Mouse (Mus musculus) forebrain, embryonic 14.5 days (tissue): ENCODE measurements around the gene Slc39a12. TPM values are rescaled to one million over a fixed set of nuclear protein-coding genes. Genes with fewer than 3 reads are reported as not detected.

ENCODE experiments used
- ATAC-seq: fragments of 200-750 bp; cut with Nextera tagmentation; 2 replicates; pipeline ENCODE4 v1.8.0; 2017; ENCODE audit warnings: mild to moderate bottlenecking, moderate library complexity
- DNase-seq: peaks from one replicate; pipeline ENCODE4 v3.0.0-alpha.2; 2015; ENCODE audit warnings: low spot score
- H3K27ac ChIP-seq: fragments of 300-500 bp; sonication (generic); 2 replicates; pipeline ENCODE4 v1.5.1; 2014; ENCODE audit warnings: low read depth, mild to moderate bottlenecking, control low read depth, low read length, moderate library complexity
- H3K27me3 ChIP-seq: fragments of 300-500 bp; sonication (generic); replicated peaks from 2 replicates; pipeline ENCODE4 v1.6.1; 2014; ENCODE audit warnings: low read length, control low read depth, mixed read lengths; ENCODE audit not compliant: control insufficient read depth, insufficient read depth
- H3K36me3 ChIP-seq: fragments of 300-500 bp; sonication (generic); 2 replicates; pipeline ENCODE4 v1.6.1; 2014; ENCODE audit warnings: low read length, control low read depth; ENCODE audit not compliant: control insufficient read depth, insufficient read depth
- H3K4me1 ChIP-seq: fragments of 300-500 bp; sonication (generic); 2 replicates; pipeline ENCODE4 v1.6.1; 2014; ENCODE audit warnings: antibody characterized with exemption, low read length, control low read depth; ENCODE audit not compliant: control insufficient read depth, insufficient read depth
- H3K4me2 ChIP-seq: fragments of 300-500 bp; sonication (generic); 2 replicates; pipeline ENCODE4 v1.6.1; 2014; ENCODE audit warnings: mild to moderate bottlenecking, control low read depth, low read length
- H3K4me3 ChIP-seq: fragments of 300-500 bp; sonication (generic); 2 replicates; pipeline ENCODE4 v1.5.1; 2014; ENCODE audit warnings: low read depth, low read length, control low read depth
- H3K9ac ChIP-seq: fragments of 300-500 bp; sonication (generic); 2 replicates; pipeline ENCODE4 v1.6.1; 2014; ENCODE audit warnings: mild to moderate bottlenecking, low read length, control low read depth, moderate library complexity
- H3K9me3 ChIP-seq: fragments of 300-500 bp; sonication (generic); replicated peaks from 2 replicates; pipeline ENCODE4 v1.6.1; 2016; ENCODE audit warnings: low read length, control low read depth, mixed read lengths; ENCODE audit not compliant: control insufficient read depth
- WGBS: fragments of 180-500 bp; shearing (Covaris S2); extraction: QIAGEN DNeasy Blood & Tissue Kit; methylation state at CpG from one replicate; pipeline ENCODE4 v1.1.7; 2014; 5-methylcytosine and 5-hydroxymethylcytosine counted together
- polyA plus RNA-seq: library from polyadenylated mRNA; unstranded; fragments of >200 nt; fragmentation: Nextera tagmentation; extraction: Ambion mirVana; gene quantifications from 2 replicates; pipeline ENCODE4 v1.2.1, GENCODE M21; 2014

Slc39a12 gene
- polyA plus RNA-seq, 1 experiment from 2014 or later, result 1.2 TPM

DNA sequence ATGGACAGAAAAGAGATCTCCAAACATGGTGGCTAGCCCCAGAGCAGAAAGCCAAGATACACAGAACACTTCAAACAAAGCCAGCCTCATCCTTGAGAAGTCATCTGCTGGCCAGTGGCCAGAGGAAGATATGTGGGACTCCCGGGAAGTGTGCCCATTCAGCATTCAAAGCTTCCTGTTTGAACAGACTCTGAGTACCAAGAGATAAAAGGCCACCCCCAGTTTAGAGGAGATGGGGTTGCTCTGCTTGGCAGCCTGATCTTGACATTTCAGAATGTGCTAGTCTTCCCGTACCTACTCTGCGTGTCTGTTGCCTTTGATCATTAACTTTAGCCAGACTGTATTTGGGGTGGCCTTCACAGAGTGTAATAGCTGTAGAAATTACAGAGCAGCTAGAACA is 155.2 kb downstream of the Slc39a12 start:
- DNase-seq, result peak; percentile 7
- H3K9me3 ChIP-seq, result no peaks in the 10 kb centered on the region

DNA sequence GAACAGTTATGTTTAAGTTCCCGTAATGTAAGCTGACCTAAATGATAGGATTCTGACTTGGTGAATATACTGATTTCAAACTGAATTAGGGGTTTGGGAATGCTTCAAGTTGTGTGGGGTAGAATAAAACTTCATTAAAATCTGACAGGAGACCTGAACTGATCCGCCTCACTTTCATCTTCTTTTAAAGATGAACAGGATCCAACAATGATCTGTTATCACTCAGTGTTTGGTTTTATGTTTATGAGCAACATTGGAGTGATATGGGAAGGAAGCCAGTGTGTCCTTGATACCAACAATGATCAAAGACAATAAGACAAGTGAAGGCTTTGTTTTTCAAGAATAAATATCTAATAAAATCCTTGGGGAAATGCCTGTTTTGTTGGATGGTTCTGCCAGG is 155.7 kb downstream of the Slc39a12 start:
- Histone ChIP-seq H3K4me1 (no peaks in the 10 kb centered on the region), H3K9ac (no peak overlapping the region), H3K36me3 (no peaks in the 10 kb centered on the region), H3K27me3 (no peaks in the 10 kb centered on the region), H3K9me3 (no peaks in the 10 kb centered on the region), H3K4me2 (no peak overlapping the region), H3K27ac (no peak overlapping the region), H3K4me3 (no peak overlapping the region)
- ATAC-seq (no peak), DNase-seq (no peak)
- WGBS, result 82% methylated on average over 2 of the region's 2 CpGs

More for the DNA sequence above, 155.2 kb downstream of the Slc39a12 start:
- WGBS, result 64% methylated on average over 3 of the region's 3 CpGs
- Histone ChIP-seq H3K36me3 (no peaks in the 10 kb centered on the region), H3K4me3 (no peak overlapping the region), H3K4me2 (no peak overlapping the region), H3K9ac (no peak overlapping the region), H3K4me1 (no peaks in the 10 kb centered on the region), H3K27me3 (no peaks in the 10 kb centered on the region), H3K27ac (no peak overlapping the region)
- ATAC-seq, result no peak

Other genes with a start within 250 kb of the Slc39a12 start
- not detected in 2 replicates for gene Tmem236, start 213.8 kb upstream of the Slc39a12 start, polyA plus RNA-seq
- 6.0 and 7.2 TPM in 2 replicates for gene Mrc1, start 158.9 kb upstream of the Slc39a12 start, polyA plus RNA-seq
- 2.4 and 3.2 TPM in 2 replicates for gene Cacnb2, start 214.8 kb downstream of the Slc39a12 start, polyA plus RNA-seq